Mouse (Mus musculus): ENCODE results near the gene Zfp750. TPM values are rescaled to one million over a fixed set of nuclear protein-coding genes. Genes with fewer than 3 reads are reported as not detected.

Gene Zfp750
- 0.98 and 1.3 TPM in 2 replicates for polyA plus RNA-seq (2015; fragmentation: Nextera tagmentation; extraction: Ambion mirVana)

GRCm38 (mm10) chr11:121519131-121519530 is at the start of gene Zfp750:
Gene Zfp750, minus strand, starts transcription at chr11:121519333.
- 26% methylated on average over 10 of the region's 10 CpGs for WGBS
- H3K36me3 ChIP-seq (ENCODE audit: insufficient read depth, low read length): no peaks in the 10 kb centered on the region
- H3K27me3 ChIP-seq (ENCODE audit: insufficient read depth, low read length): no peaks in the 10 kb centered on the region
- no peaks in the 10 kb centered on the region for H3K4me1 ChIP-seq (replicated peaks; ENCODE audit: insufficient read depth, low read length)
- H3K9me3 ChIP-seq (replicated peaks; ENCODE audit: low read length): no peaks in the 10 kb centered on the region
- DNase-seq (ENCODE audit: low spot score) (peak; percentile 64), ATAC-seq (replicated peaks; ENCODE audit: low FRiP score, low read depth) (0 out of 2 replicates have a peak, but pooled peaks have one; percentile 40)
- no peak within 1 kb of the TSS for H3K4me2 ChIP-seq (ENCODE audit: low read length)
- no peak within 1 kb of the TSS for H3K4me3 ChIP-seq (replicated peaks; ENCODE audit: low read depth, low read length)
- no peak within 1 kb of the TSS for H3K9ac ChIP-seq (ENCODE audit: low read depth, low read length)
- no peak within 1 kb of the TSS for H3K27ac ChIP-seq
- no peak for TF ChIP-seq CTCF (IDR thresholded peaks at IDR 0.05; ENCODE audit: low read depth)

- Histone ChIP-seq H3K27me3 (ENCODE audit: insufficient read depth, low read length) (no peaks in the 10 kb centered on the region), H3K9me3 (replicated peaks; ENCODE audit: low read length) (no peaks in the 10 kb centered on the region), H3K4me1 (replicated peaks; ENCODE audit: insufficient read depth, low read length) (no peaks in the 10 kb centered on the region), H3K9ac (ENCODE audit: low read depth, low read length) (no peak overlapping the region), H3K4me2 (ENCODE audit: low read length) (no peak overlapping the region), H3K4me3 (replicated peaks; ENCODE audit: low read depth, low read length) (no peak overlapping the region), H3K36me3 (ENCODE audit: insufficient read depth, low read length) (no peaks in the 10 kb centered on the region), H3K27ac (no peak overlapping the region)
- ATAC-seq (replicated peaks; ENCODE audit: low FRiP score, low read depth) (no peak), DNase-seq (ENCODE audit: low spot score) (no peak)
- 96% methylated on average over 4 of the region's 4 CpGs for WGBS
- TF ChIP-seq CTCF (IDR thresholded peaks at IDR 0.05; ENCODE audit: low read depth): no peak
Observed at GRCm38 (mm10) chr11:121564265-121564664, 45.1 kb upstream of the Zfp750 start.

- no peak overlapping the region for H3K9ac ChIP-seq (ENCODE audit: low read depth, low read length)
- no peak overlapping the region for H3K27ac ChIP-seq
- H3K4me3 ChIP-seq (replicated peaks; ENCODE audit: low read depth, low read length): no peak overlapping the region
- 97% methylated on average over 4 of the region's 5 CpGs for WGBS
- no peaks in the 10 kb centered on the region for H3K36me3 ChIP-seq (ENCODE audit: insufficient read depth, low read length)
- no peak for DNase-seq (ENCODE audit: low spot score)
- H3K9me3 ChIP-seq (replicated peaks; ENCODE audit: low read length): no peaks in the 10 kb centered on the region
- H3K27me3 ChIP-seq (ENCODE audit: insufficient read depth, low read length): no peaks in the 10 kb centered on the region
- H3K4me2 ChIP-seq (ENCODE audit: low read length): no peak overlapping the region
- TF ChIP-seq CTCF (IDR thresholded peaks at IDR 0.05; ENCODE audit: low read depth): no peak
- H3K4me1 ChIP-seq (replicated peaks; ENCODE audit: insufficient read depth, low read length): no peaks in the 10 kb centered on the region
- no peak for ATAC-seq (replicated peaks; ENCODE audit: low FRiP score, low read depth)
Observed at GRCm38 (mm10) chr11:121563312-121563711, 44.2 kb upstream of the Zfp750 start.

- WGBS: 60% methylated on average over 7 of the region's 7 CpGs
- DNase-seq (ENCODE audit: low spot score) (no peak), ATAC-seq (replicated peaks; ENCODE audit: low FRiP score, low read depth) (no peak)
- Histone ChIP-seq H3K9ac (ENCODE audit: low read depth, low read length) (no peak overlapping the region), H3K27ac (no peak overlapping the region), H3K27me3 (ENCODE audit: insufficient read depth, low read length) (no peaks in the 10 kb centered on the region), H3K4me2 (ENCODE audit: low read length) (no peak overlapping the region), H3K36me3 (ENCODE audit: insufficient read depth, low read length) (0 out of 2 replicates have a peak, but pooled peaks cover 4% of the 10 kb centered on the region), H3K4me3 (replicated peaks; ENCODE audit: low read depth, low read length) (no peak overlapping the region), H3K9me3 (replicated peaks; ENCODE audit: low read length) (no peaks in the 10 kb centered on the region), H3K4me1 (replicated peaks; ENCODE audit: insufficient read depth, low read length) (no peaks in the 10 kb centered on the region)
- peak; percentile 27; the same call in 1 of the 2 replicates for TF ChIP-seq CTCF (IDR thresholded peaks at IDR 0.05; ENCODE audit: low read depth)
Observed at GRCm38 (mm10) chr11:121560294-121560663, 41.1 kb upstream of the Zfp750 start.

GRCm38 (mm10) chr11:121559527-121560293 is 40.6 kb upstream of the Zfp750 start:
- H3K9ac ChIP-seq (ENCODE audit: low read depth, low read length): no peak overlapping the region
- no peak overlapping the region for H3K4me3 ChIP-seq (replicated peaks; ENCODE audit: low read depth, low read length)
- no peak for TF ChIP-seq CTCF (IDR thresholded peaks at IDR 0.05; ENCODE audit: low read depth)
- no peak overlapping the region for H3K4me2 ChIP-seq (ENCODE audit: low read length)
- no peaks in the 10 kb centered on the region for H3K27me3 ChIP-seq (ENCODE audit: insufficient read depth, low read length)
- 0 out of 2 replicates have a peak, but pooled peaks cover 4% of the 10 kb centered on the region for H3K36me3 ChIP-seq (ENCODE audit: insufficient read depth, low read length)
- ATAC-seq (replicated peaks; ENCODE audit: low FRiP score, low read depth) (no peak), DNase-seq (ENCODE audit: low spot score) (no peak)
- H3K4me1 ChIP-seq (replicated peaks; ENCODE audit: insufficient read depth, low read length): no peaks in the 10 kb centered on the region
- WGBS: 80% methylated on average over 4 of the region's 4 CpGs
- H3K9me3 ChIP-seq (replicated peaks; ENCODE audit: low read length): no peaks in the 10 kb centered on the region
- H3K27ac ChIP-seq: no peak overlapping the region

GRCm38 (mm10) chr11:121558522-121558921 is 39.4 kb upstream of the Zfp750 start:
- WGBS: 91% methylated on average over 3 of the region's 3 CpGs
- no peak for DNase-seq (ENCODE audit: low spot score)

More at GRCm38 (mm10) chr11:121558522-121558921, 39.4 kb upstream of the Zfp750 start:
- H3K9me3 ChIP-seq (replicated peaks; ENCODE audit: low read length): no peaks in the 10 kb centered on the region
- H3K4me1 ChIP-seq (replicated peaks; ENCODE audit: insufficient read depth, low read length): no peaks in the 10 kb centered on the region
- H3K36me3 ChIP-seq (ENCODE audit: insufficient read depth, low read length): 0 out of 2 replicates have a peak, but pooled peaks cover 4% of the 10 kb centered on the region
- H3K4me2 ChIP-seq (ENCODE audit: low read length): no peak overlapping the region
- no peak overlapping the region for H3K27ac ChIP-seq
- no peak overlapping the region for H3K9ac ChIP-seq (ENCODE audit: low read depth, low read length)
- H3K27me3 ChIP-seq (ENCODE audit: insufficient read depth, low read length): no peaks in the 10 kb centered on the region
- no peak overlapping the region for H3K4me3 ChIP-seq (replicated peaks; ENCODE audit: low read depth, low read length)
- TF ChIP-seq CTCF (IDR thresholded peaks at IDR 0.05; ENCODE audit: low read depth): no peak
- ATAC-seq (replicated peaks; ENCODE audit: low FRiP score, low read depth): no peak
